Mouse (Mus musculus) heart, postnatal 10 days (tissue): Measurements from ENCODE around the gene Nol10. TPM values are rescaled to one million over a fixed set of nuclear protein-coding genes. Genes with fewer than 3 reads are reported as not detected.

ENCODE experiments used
- microRNA-seq, 2 experiments: library from miRNA; unstranded; fragments of <30 nt; microRNA quantifications; one replicate each; pipeline ENCODE4 v1.2.0; 2022
- total RNA-seq, 2 experiments: library from RNA; stranded (reverse); gene quantifications; 2 replicates each; pipeline ENCODE4 v1.2.3; 2021

Nol10 gene
- total RNA-seq, 2 experiments from 2014 or later = 9.0 to 9.7 TPM

Small RNAs within 50 kb of the gene (microRNA-seq; reads per million reads assigned to microRNA genes)
- 2.1 to 5.2 reads per million in 2 experiments for gene Mir3066

Other genes with a start within 250 kb of the Nol10 start
- gene Kcnf1, start 171.6 kb upstream of the Nol10 start, total RNA-seq = not detected
- 100 to 1,000 TPM in 1 of 2 experiments, 10 to 100 TPM in 1; 99.0 to 122 TPM for gene Pdia6, start 81.9 kb upstream of the Nol10 start, total RNA-seq
- not detected for gene Atp6v1c2, start 19.1 kb upstream of the Nol10 start, total RNA-seq
- gene Odc1, start 196.3 kb downstream of the Nol10 start, total RNA-seq = 10 to 100 TPM; 82.0 to 90.0 TPM